Mouse (Mus musculus) gastrocnemius, postnatal 10 days (tissue): Measurements from ENCODE around the gene Ssbp3. TPM values are rescaled to one million over a fixed set of nuclear protein-coding genes. Genes with fewer than 3 reads are reported as not detected.

Experiments
- DNase-seq: peaks from one replicate; pipeline ENCODE4 v3.0.0; 2021; ENCODE audit warnings: mixed read lengths
- long read RNA-seq, 2 experiments: library from polyadenylated mRNA; stranded (forward); transcript quantifications; one replicate each; pipeline ENCODE4 v2.0.0; 2021
- total RNA-seq, 2 experiments: library from RNA; stranded (reverse); gene quantifications; 2 replicates each; pipeline ENCODE4 v1.2.3; 2021

Ssbp3 gene
- 10 to 100 TPM; 29.4 to 35.1 TPM for total RNA-seq
- long read RNA-seq, experiment 1, transcript Ssbp3-202 (17 exons, 1,924 nt): major isoform, 34 of 47 reads
- long read RNA-seq, experiment 1, partial matches to known transcripts: 0 of 47 reads
- long read RNA-seq, experiment 1, other reads (novel, unspliced or antisense): 10 of 47 reads
- long read RNA-seq, experiment 2, transcript Ssbp3-202 (17 exons, 1,924 nt): major isoform, 27 of 36 reads
- long read RNA-seq, experiment 2, partial matches to known transcripts: 3 of 36 reads
- long read RNA-seq, experiment 2, other reads (novel, unspliced or antisense): 3 of 36 reads

DNA sequence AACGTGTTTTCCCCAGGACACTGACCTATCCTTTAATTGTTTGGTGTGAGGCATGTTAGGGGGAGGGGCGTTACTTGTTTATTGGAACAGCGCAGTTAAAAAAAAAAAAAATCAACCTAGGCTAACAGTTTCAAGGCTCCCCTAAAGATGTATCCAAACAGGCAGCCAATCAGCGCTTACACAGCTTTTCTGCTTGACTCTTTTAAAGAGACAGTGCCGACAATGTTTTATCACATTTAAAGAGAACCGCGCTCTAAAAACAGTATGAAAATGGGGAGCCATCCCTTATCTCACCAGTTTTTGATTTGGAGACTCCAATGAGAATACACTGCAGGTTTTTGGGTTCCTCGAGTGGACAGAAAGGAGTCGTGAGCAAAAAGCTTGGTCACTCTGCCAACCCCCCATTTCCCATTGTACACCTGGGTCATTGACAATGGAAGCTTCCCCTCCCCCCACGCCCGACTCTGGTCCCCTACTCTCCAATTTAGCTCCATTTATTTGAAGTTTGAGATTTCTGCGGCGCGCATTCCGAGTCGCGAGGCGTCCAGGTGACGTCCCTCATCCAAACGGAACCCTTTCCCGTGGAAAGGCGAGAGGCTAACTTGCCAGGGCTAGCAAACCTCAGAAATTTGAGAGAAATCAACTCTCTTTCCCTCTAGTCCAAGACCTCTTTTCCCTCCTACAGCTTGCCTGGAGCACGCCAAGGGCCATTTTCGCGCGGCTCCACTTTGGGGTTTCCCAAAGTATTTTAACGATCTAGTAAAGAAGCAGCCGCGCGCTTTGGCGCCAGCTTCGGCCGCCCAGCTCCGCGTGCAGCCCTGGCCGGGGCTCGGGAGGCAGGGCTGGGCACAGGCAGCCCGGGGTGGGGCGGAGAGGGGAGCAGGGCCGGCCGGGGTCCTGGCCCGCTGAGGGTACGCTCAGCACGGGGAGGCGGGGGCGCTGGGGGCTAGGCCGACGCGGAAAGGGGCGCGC lies at the start of gene Ssbp3:
Gene Ssbp3 (plus strand): TSS at position 501 of the 972 bp plus-strand sequence.
- peak; percentile 69 for DNase-seq

DNA sequence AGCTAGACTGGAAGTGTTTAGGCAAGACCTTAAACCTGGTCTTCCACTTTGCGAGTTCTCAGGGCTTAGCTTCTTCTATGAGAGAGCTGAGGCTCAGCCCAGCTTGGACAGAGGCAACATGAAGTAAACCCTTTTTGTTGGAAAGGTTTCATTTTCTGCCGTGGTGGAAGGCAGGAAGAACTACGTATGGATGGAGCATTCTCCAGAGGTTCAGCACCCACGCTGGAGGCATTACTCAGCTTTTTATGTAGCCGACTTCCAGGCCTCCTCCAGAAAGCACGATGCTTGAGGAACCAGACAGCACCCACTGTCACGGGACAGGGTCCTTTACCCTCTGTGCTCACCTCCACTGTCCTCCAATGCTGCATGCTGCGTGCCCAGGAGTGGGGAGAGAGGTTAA lies 48.6 kb upstream of the Ssbp3 start:
- no peak for DNase-seq

DNA sequence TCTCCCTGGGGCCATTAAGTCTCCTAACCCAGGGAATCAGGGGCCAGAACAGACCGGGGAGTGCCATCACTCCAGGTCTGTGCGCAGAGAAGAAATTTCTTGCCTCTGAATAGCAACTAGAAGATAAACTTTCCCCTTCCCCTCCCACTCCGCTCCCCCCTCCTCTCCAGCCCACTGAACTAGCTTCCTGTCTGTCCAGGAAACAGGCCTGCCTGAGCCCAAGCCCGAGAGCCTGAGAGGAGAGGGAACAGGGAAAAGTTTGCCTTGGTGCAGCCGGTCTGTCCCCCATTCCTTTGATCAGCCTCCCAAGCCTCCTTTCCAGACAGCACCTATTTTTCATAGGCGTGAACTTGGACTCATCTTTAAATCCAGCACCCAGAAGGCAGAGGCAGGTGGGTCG lies 48.2 kb upstream of the Ssbp3 start:
- DNase-seq: no peak

- DNase-seq: no peak
Measured at GRCm38 (mm10) chr4:106862767-106863370, 47.6 kb upstream of the Ssbp3 start.

GRCm38 (mm10) chr4:106865415-106866110 lies 44.9 kb upstream of the Ssbp3 start:
- DNase-seq: no peak

DNA sequence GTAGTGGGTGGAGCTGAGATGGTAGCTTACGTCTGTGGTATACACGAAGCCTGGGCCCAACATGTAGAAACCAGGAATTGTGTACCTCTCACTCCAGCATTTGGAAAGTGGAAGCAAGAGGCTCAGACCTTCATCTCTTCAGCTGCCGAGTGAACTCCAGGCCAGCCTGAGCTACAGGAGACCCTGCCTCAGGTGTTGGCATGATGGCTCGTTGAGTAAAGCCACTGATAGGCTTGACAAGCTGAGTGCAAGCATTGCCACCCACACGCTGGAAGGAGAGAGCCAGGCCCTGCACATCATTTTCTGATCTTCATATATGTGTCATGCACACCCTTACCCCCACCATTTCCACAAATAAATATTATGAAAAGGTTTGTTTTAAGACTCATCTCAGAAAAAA lies 44.1 kb upstream of the Ssbp3 start:
- DNase-seq: no peak

- DNase-seq: peak; percentile 65
Measured at GRCm38 (mm10) chr4:106866845-106867244, 43.7 kb upstream of the Ssbp3 start.

- no peak for DNase-seq
Measured at GRCm38 (mm10) chr4:106868737-106869438, 41.6 kb upstream of the Ssbp3 start.

- no peak for DNase-seq
Measured at GRCm38 (mm10) chr4:106869539-106869951, 41.0 kb upstream of the Ssbp3 start.

GRCm38 (mm10) chr4:106870556-106870955 lies 39.9 kb upstream of the Ssbp3 start:
- no peak for DNase-seq

GRCm38 (mm10) chr4:106874501-106874900 lies 36.0 kb upstream of the Ssbp3 start:
- DNase-seq: no peak

DNA sequence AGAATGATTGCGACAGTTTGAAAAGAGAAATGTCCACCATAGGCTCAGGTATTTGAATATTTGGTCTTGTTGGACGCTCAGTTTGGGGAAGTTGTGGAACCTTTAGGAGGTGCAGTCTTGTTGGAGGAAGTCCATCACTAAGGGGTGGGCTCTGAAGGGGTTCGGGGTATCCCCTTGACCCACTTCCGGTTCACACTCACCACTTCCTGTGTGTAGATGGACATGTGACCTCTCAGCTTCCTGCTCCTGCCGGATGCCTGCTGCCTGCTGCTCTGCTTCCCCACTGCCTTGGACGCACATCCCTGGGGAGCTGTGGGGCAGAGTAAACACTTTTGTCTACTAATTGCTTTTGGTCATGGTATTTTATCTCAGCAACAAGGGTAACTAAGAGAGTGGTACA lies 29.4 kb upstream of the Ssbp3 start:
- DNase-seq: no peak

DNA sequence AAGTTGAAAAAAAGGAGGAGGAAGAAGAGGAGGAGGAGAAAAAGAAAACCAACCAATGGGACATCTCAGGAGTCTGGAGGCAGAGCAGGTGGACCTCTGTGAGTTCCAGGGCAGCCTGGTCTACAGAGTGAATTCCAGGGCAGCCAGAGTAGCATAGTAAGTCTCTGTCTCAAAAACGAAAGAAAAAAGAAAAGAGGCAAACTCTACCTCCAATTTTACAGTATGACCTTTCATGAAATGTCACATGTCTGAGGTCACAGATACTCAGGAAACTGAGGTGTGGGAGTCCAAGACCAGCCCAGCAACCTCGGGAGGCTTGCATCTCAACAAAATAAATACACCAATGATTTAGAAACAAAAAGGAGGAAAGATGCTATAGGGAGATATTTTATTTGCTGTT lies 27.4 kb upstream of the Ssbp3 start:
- no peak for DNase-seq

GRCm38 (mm10) chr4:106886307-106887085 lies 24.0 kb upstream of the Ssbp3 start:
- DNase-seq: no peak

GRCm38 (mm10) chr4:106896086-106896485 lies 14.4 kb upstream of the Ssbp3 start:
- no peak for DNase-seq

GRCm38 (mm10) chr4:106898923-106899322 lies 11.6 kb upstream of the Ssbp3 start:
- DNase-seq: no peak

DNA sequence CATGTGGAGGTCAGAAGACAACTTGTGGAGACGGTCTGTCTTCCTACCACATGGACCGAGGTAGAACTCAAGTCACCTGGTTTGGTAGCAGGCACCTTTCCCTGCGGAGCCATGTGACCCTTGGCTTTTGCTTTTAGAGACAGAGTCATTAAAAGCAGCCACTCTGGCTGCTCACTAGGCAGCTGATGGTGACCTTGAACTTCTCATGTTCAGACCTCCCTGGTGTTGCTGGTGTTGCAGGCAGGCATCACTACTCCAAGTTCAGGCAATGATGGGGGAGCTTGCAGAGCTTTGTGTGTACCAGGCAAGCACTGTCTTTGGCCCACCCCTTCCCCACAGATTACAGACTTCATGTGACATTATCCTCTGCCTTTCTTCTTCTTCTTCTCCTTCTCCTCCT lies 11.0 kb upstream of the Ssbp3 start:
- no peak for DNase-seq

DNA sequence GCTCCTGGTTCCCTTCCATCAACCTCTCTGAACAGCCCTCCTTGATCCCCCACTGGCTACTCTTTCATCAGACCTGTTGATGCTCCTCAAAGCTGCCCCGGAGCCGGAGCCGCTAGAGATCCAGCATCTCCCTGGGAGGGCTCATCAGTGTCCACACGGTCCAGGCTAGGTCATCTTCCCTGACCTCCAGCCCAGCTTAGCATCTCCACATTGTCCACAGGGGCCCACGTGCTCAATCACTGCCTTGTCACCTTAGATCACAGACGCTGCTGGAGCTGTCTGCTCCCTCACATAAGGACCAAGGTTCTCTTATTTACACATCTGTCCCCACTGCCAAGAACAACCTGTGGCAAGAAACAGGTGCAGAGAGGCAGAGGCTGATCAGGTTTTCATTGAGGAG lies 9.8 kb upstream of the Ssbp3 start:
- no peak for DNase-seq

GRCm38 (mm10) chr4:106901610-106902009 lies 8.9 kb upstream of the Ssbp3 start:
- no peak for DNase-seq

DNA sequence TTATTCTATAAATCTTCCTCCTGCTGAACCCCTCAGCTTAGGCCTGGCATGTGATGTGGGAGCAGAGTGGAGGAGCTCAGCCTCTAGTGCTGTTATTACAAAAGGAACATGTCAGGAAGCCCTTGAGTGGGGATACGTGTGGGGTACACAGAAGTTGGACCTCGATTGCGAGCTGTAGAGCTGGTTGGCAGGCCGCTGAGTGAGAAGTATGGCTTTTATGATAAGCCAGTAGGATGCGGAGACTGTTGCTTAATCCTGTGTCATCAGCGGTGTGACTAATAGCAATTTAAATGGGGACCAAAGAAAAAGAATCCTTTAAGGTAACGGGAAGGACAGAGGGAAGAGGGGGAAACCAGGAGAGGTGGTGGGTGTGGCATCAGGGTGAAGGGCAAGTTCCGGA lies 8.3 kb upstream of the Ssbp3 start:
- no peak for DNase-seq

GRCm38 (mm10) chr4:106905898-106906297 lies 4.6 kb upstream of the Ssbp3 start:
- no peak for DNase-seq
